Mouse (Mus musculus): Measurements from ENCODE around the gene Ush2a.

- TF ChIP-seq POLR2A (IDR thresholded peaks at IDR 0.05; ENCODE audit: borderline replicate concordance, extremely low read depth, low read depth, low read length) (no peak), CTCF (IDR thresholded peaks at IDR 0.05; ENCODE audit: insufficient read depth, low read length) (no peak)
Observed at GRCm38 (mm10) chr1:188599134-188599533, 337.3 kb downstream of the Ush2a start.

Measured in lung, adult 2 months (tissue).